Mouse (Mus musculus): ENCODE results near the gene Nlrp6.
"Not testable (repeated sequence)": the region's sequence is repeated elsewhere in the genome, so short reads cannot be mapped to it uniquely, and the experiment has no call there.

The Nlrp6 gene

DNA sequence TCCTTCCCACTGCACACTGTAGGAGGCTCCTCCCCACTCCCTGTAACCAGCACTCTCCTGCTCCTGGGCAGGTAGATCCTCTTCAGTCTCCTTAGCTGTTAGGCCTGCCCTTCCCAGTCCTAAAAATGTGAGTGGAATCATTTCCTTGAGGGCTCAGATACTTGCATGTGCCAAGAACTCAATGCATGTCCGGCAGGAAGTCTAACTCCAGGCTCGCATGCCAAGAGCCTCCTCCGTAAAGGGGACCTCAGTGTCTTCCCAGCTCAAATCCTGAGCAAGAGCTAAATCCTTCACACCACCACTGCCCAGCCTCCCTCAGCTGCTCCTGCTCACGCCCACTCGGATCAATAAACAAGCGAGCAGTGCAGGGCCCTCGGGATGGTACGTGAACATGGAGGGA is 30.3 kb downstream of the Nlrp6 start:
- DNase-seq = no peak

- no peak for DNase-seq
These were observed 31.1 kb downstream of the Nlrp6 start for GRCm38 (mm10) chr7:140951765-140952164.

DNA sequence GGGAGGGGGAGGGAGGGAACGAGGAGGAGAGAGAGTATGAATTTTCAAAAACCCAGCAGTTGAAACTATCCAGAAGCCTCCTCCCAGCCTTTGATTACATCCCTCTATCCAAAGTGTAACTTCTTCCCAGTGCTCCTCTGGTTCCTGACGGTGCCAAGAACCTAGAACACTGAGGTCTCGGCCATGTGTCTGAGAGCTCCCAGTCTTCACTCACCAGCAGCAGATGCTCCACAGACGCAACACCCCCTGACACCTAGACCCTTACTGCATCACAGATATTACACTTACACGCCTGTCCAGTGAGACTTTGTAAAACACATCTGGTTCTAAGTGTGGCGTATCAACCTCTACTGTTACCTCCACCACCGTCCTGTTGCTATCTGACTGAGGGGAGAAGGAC is 31.7 kb downstream of the Nlrp6 start:
- DNase-seq = no peak

DNA sequence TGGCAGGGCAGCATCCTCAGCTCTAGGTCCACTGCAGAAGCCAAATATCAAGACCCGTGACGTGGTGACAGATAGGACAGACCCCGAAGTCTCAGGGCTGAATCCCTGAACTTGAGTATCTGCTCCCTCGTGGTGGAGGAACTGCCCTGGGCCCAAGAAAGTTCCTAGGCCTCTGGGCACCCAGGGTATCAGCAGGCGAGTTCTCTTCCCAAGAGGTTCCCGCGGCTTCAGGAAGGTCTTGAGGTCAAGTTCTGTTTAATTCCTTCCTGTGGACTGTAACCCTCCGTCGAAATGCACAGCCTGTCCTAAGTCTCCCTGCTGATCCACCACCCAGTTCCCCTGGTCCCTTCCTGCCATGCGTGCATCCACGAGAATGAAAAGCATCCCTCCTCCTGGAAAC is 32.4 kb downstream of the Nlrp6 start:
- DNase-seq = no peak

DNA sequence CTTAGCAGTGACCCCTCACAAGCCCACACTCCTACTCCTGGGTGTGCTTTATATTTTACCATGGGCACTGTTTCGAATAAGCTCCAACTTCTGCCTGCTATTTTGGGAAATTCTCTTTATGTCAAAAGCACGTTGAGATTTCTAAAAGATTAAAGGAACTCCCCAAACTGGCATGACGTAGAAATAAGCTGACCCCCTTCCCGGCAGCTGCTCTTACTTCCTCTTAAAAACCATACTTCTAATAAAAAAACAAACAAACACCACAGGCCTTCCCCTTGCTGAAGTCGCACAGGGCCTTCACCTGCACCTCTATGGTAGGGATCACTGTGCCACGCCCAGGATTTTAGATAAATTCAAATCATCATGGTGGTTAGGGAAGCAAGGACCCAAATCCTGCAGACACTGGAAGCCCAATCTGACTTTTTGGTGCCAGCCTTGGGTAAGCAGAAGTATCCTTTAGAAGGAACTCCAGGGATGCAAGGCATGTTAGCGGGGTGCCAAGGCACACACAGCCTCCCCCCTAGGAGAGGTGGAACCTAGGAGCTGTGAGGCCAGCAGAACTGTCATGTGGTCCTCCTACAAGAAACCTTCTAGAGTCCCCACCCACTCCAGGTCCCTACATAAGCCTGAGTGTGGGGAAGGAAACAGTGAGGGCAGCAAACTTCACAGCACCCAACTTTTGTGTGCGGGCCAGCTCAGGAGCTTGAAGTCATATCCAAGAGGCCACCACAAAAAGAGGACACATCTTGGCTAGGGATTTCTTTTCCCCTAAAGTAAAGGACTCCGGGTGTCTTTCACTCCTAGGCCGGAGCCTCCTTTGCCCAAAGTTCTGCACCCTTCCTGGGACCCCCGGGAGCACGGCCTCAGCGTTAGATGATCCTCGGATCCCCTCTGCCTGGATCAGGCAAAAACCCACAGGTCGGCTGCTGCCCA is 33.4 kb downstream of the Nlrp6 start:
- DNase-seq = no peak

- no peak for DNase-seq
These were observed 34.0 kb downstream of the Nlrp6 start for GRCm38 (mm10) chr7:140954733-140955071.

- DNase-seq = no peak
These were observed 34.6 kb downstream of the Nlrp6 start for GRCm38 (mm10) chr7:140955342-140955741.

DNA sequence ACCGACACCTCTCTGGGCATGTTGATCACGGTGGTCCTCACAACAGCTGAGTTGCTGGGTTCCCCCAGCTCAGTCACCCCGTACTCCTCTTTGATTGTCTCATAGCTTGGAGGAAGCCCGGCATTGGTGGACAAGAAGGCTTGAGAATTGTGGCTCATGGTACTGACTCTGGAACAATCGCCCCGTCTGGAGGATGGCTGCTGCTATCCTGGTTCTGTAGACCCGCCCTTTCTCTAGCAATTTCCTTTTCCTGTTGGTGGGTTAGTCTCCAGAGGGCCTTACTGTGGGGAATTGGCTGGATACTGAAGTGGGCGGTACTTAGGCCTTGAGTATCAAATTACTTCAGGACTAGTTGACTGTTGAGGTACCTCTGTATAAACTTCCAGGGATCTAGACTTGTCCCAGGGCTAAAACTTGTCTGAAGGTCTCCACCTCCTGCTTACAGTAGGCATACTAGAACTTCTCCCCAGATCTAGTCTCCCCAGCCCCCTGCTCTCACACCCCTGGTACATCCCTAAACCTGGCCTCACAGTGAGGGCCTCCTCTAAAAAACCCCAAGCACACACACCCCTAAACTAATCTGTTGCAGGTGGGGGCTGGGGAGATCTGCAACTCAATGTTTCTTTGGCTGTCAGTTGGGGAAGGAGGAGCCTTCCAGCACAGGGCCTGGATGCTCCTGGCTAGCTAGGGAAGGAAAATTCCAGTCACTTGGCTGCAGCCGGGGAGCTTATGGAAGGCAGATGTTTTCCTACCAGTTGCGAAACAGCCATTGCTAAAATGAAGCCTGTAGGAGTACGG is 35.3 kb downstream of the Nlrp6 start, which contains the start of the genes Gm45717 and Ifitm2:
TSS of gene Gm45717 (minus strand) at position 180 of the 798 bp plus-strand sequence.
TSS of gene Ifitm2 (minus strand) at position 230 of the 798 bp plus-strand sequence.
- no peak for DNase-seq

GRCm38 (mm10) chr7:140956556-140956869 is 35.8 kb downstream of the Nlrp6 start:
- DNase-seq = no peak

DNA sequence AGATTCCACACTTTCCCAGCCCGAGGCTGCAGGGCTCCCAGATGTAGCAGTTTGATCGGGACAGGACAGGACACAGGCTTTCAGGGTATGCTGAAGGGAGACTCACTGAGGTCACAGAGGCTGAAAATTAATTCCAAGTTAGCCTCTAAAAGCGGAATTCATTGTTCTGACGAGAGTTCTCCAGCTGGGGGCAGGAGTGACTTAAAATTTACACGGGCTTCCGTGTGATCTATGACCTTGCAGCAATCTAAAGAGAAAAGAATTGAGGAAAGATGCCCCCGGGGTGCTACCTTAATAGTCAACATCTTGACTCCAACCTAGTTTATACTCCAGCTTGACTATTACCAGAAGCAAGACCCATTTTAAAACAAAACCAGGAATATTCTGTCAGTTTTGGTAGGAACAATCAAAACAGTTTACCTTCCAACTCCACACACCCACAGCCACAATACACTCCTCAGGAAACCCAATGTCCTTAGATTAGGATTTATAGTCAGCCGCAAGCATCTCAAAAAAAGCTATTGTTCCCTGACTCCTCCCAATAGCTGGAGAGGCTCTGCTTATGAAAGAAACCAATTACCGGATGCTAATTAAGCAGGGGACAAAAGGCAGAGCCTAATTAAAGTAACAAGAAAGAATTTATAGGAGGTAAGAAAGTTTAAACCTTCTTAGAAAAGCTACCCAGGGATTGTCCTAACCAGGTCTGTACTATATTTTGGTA is 38.6 kb downstream of the Nlrp6 start:
- peak; percentile 48 to 61 for DNase-seq

- no peak for DNase-seq
These were observed 39.3 kb downstream of the Nlrp6 start for GRCm38 (mm10) chr7:140960026-140960425.

- no peak for DNase-seq
These were observed 40.7 kb downstream of the Nlrp6 start for GRCm38 (mm10) chr7:140961416-140961815.

DNA sequence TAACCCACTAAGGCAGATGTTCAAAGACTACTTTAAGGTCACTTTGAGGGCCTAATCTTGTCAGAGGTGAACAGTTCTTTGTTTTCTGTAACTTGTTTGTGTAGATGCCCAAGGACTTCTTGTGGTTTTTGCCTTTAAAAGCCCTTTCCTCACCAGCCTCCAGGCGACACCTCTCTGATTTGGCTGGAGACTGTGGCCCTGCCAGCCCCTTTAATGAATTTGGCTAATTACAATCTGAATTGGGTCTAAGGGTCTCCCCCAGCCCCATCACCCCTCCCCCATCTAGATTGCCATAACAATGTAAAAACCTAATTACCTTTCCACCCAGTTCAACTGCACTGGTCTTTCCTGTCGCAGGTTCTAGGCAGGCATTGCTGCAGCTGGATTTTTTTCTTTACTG is 42.0 kb downstream of the Nlrp6 start:
- no peak for DNase-seq

GRCm38 (mm10) chr7:140966921-140967320 is 46.2 kb downstream of the Nlrp6 start, which contains the start of gene Ifitm1:
Gene Ifitm1 (plus strand): TSS chr7:140967221.
- DNase-seq = no peak

GRCm38 (mm10) chr7:140967862-140968591 is 47.3 kb downstream of the Nlrp6 start:
- no peak for DNase-seq

DNA sequence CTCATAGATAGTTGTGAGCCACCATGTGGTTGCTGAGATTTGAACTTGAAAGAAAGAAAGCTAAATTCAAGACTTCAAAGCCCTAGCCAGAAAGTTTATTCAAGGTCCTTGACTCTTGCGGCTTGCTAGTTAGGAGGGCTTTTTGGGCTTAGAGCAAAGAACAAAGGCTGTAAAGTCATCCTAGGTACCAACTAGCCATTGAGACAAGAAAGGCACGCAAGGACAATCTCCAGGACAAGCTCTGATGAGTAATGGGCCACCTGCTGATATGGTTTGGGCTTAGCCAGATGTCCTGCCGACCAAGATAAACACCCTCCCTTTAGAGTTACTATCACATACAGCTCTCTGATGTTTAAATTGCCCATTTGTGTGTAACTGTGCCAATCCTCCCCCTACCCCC is 48.0 kb downstream of the Nlrp6 start:
- DNase-seq = not testable (repeated sequence)

DNA sequence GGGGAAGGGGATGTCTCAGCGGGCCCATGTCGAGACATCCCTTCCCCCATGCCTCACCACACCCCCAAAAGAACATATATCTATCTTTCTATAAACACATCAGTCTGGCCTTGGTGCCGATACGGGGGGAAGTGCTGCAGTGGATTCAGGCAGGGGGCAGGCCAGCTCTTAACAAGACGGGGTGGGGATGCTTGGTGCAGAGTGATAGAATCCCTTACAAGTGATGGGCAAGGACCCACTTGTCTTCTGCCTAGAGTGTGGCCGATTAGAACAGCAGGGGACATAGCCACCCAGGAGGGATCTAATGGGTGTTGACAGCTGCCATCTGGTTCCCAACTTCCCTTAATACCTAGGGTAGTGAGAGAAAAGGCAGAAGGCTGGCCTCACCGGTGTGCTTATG is 50.2 kb downstream of the Nlrp6 start:
- DNase-seq = no peak

DNA sequence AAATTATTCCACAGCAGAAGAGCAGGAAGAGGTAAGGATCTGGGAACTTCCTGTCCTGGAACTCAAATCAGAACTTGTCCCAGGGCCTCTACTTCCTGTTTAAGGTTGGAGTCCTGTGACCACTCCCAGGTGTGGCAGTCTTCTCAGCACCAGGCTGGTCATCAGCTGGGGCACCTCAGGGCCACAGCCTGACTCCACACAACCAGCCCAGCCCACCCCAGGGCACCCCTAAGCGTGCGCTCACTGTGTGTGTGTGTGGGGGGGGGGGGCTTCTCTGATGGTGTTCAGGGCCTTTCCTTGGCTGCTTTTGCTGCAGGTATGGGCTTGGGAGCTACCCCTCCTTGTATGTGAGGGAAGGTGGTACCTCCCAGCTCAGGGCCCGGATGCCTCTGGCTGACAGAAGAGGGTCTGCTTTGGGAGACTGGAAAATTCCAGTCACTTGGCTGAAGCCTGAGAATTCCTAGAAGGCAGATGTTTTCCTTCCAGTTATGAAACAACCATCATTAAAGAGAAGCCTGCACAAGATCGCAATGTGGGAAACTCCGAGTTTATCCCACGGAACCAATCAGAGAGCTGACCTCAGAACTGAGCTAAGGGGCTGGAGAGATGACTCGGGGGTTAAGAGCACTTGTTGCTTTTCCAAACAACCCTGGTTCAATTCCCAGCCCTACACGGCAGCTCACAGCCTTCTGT is 50.9 kb downstream of the Nlrp6 start:
- no peak for DNase-seq

- DNase-seq = no peak
These were observed 52.9 kb downstream of the Nlrp6 start for GRCm38 (mm10) chr7:140973396-140974165.

DNA sequence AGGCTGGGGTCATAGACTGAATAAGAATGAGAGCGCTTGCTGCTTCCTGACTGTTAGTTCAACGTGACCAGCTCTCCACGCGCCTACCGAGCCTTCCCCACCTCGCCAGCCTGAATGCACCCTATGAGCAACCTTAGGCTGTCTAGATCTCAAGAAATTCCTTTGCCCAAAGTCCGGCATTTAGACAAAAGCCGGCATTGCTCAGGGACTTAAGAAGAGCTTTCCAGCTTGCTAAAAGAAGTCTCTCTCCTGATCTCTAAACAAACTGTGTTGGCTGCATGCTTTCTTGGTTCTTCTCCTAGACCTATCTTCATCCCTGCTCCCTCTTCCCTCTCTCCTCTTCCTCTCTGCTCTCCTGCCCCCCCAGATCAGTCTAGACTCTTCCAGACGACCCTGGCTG is 54.2 kb downstream of the Nlrp6 start:
- no peak for DNase-seq

DNA sequence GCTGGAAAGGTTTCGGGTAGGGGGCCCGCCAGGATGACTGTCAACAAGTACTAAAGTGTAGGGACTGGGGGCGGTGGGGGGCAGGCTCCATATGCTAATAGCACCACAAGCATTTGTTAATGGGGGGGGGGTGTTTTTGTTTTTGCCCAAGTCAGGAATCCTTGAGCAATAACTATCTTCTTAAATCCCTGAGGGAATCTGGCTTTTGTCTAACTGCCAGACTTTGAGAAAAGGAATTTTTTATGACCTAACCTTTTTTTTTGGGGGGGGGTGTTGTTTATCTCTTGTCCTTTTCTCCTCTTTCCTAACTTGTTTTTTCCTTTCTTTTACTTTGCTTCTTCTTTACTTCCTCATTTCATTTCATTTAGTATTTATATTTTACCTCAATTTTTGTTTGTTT is 54.8 kb downstream of the Nlrp6 start:
- no peak for DNase-seq

All from cerebellum, postnatal 14 days (tissue).